Mouse (Mus musculus): Measurements from ENCODE around the gene Bhlhb9.

DNA sequence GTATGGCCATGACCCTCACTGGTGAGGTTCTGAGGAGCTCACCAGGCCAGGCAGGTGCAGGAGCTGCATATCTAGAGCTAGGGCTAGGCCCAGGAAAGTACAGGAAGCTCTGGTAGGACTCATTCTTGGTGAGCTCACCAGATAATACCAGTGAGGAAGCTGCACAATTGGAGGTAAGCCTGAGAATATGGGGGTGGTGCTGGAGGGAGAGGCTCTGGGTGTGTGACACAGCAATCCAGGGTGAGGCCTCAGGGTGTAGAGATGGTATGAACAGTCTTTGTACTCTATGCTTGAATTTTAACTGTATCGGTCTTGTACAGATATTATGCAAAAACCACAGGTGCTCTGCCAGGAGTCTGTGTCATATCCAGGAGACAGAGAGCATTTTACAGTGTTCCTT is 82.2 kb downstream of the Bhlhb9 start:
- TF ChIP-seq CTCF (IDR thresholded peaks at IDR 0.05; ENCODE audit: borderline replicate concordance, extremely low read depth, insufficient read depth, insufficient read length) (no peak), POLR2A (IDR thresholded peaks at IDR 0.05; ENCODE audit: borderline replicate concordance, extremely low read depth, insufficient read depth, insufficient read length, poor library complexity, severe bottlenecking) (no peak)

Measured in brain, embryonic 14.5 days (tissue).